Mouse (Mus musculus) liver, adult 2 months (tissue): Measurements from ENCODE around the gene Celf2.

Experiments
- CTCF ChIP-seq: fragments of 200-500 bp; IDR thresholded peaks from 2 replicates; pipeline ENCODE4 v1.5.1; 2011; ENCODE audit warnings: low read depth, low read length, control low read depth
- POLR2A ChIP-seq: fragments of 200-500 bp; IDR thresholded peaks from 2 replicates; pipeline ENCODE4 v1.6.1; 2011; ENCODE audit warnings: low read length, control low read depth; ENCODE audit not compliant: insufficient read depth; ENCODE audit errors: extremely low read depth

DNA sequence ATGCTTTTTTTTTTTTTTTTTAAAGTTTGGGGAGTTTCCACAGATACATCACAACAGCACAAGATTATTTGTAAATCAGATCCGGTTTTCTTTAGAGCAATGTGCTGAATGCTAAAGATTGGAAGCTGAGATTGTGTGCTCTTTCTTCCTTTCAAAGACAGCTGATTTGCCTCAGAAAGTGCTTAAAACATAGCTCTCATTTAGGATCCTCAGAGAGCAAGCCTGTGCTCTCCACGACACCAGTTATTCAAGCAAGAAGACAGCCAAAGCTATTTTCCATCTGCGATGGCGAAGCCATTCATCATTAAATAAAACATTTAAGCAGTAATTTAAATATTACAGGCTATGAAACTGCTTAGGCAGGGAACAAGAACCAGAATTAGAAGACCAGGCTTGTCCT lies 463.8 kb downstream of the Celf2 start:
- TF ChIP-seq CTCF (no peak), POLR2A (no peak)
